Mouse (Mus musculus) mouse trophoblast stem cell (cell line): ENCODE results near the gene Cep55.

ENCODE experiments used
- in situ Hi-C, 2 experiments: fragments of 300-500 bp; cut with MseI, MboI; formaldehyde crosslinking; loops; 2 replicates in 1 of 2; 3 replicates in 1 of 2; pipeline ENCODE4 v1.15.1; 2025

Cep55 gene

DNA sequence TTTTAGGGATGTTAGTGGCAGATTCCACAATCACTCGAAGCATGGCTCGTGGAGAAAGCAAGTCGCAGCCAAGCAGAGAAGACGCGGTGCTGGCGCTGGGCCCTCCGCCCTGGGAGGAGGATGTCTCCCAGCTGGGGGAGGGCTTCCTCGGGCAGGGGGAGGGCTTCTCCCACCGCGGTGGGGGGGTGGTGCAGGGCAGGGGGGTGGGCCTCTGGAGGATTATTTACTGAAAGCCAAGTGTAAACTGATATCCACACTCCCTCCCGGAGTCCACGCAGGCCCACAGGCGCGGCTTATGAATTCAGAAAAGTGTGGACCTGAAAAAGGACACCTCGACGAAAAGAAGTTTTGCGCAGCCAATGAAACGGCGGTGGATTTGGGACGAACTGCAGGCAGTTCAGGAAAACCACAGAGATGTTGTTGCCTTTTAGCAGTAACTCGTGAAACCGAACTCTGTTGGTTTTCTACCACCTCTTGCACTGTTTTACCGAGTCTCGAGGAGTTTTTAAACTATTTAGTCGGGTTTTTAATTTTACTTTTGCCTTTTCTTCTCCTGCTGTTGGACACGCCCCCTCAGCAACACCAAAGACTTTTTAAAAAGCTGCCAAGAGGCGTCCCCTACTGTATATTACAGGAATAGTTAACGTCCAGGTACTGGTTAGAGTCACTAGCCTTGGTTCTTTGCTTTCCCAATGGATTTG, 11.4 kb upstream of the Cep55 start, which contains the start of gene Myof:
Gene Myof, minus strand, starts transcription at position 297 of the 701 bp plus-strand sequence.
- in situ Hi-C loops = loop anchor here (5.0 kb wide), 2 partner anchors 86 to 91 kb away; no protein-coding TSS in a partner anchor

- in situ Hi-C loops = no loop called here
Observed at GRCm38 (mm10) chr19:38045198-38045597, 9.6 kb upstream of the Cep55 start.

- in situ Hi-C loops = no loop called here
Observed at GRCm38 (mm10) chr19:38049686-38050085, 5.1 kb upstream of the Cep55 start.

GRCm38 (mm10) chr19:38053227-38054041, 1.4 kb upstream of the Cep55 start:
- in situ Hi-C loops = no loop called here

DNA sequence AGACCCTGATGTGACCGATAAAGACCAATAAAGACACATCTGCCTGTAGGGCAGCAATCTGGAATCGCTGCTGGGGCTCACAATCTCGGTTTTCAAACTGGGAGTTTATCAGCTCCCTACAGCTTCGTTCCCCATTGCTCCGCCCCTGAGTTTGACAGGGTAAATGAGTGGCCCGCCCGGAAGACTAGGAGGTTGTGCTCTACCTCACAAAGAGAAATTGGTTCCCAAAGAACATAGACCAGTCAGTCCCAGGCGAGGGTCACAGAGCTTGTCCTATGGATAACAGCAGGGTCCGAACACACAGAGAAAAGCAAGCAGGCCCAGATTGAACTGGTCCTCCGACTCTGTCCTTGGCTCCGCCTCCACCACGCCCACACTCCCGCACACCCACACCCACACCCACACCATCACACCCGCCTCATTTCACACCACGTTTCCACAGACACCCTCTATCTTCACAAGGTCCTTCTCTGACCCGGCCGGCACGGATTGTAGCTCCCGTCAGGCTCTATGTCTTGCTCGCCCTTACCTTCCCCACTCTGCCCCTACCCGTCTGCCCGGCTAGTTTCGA, 577 bp upstream of the Cep55 start:
- in situ Hi-C loops = no loop called here

GRCm38 (mm10) chr19:38055798-38056197, 987 bp downstream of the Cep55 start:
- in situ Hi-C loops = no loop called here

DNA sequence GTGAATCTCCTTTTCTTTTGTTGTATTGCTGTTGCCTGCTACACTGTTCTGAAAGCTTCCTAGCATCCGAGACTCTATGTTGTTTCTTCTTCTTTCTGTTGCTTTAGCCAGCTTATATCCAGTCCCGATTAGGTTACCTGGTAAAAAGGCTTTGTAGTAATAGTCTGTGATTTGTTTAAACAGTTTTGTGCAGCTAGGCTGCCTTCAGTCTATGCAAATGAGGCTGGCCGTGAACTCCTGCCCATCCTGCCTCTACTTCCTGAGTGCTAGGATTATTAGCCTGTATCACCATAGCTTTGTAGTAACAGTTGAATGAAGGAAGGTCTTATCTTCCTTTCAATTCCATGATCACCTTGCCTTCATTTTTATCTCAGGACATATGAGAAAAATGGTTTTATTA, 1.5 kb downstream of the Cep55 start:
- in situ Hi-C loops = no loop called here

DNA sequence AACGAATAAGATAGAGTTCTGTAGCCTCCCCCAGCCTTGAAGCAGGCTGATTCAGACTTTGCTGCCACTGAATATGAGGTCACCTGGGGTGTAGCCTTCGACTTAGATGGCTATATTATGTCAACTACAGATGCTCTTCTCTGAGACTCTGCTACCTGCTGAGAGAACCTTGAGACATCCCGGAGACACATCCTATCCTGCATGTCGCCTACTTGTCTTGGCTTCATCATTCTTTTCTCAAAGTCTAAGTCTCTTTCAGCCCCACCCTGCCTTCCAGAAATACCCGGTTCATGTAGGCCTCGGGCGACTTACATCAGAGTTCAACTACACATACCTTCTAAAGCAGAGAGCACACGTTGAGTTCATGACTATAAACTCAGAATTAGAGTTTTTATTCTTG, 2.1 kb downstream of the Cep55 start:
- in situ Hi-C loops = no loop called here

- in situ Hi-C loops = no loop called here
Observed at GRCm38 (mm10) chr19:38063201-38063600, 8.4 kb downstream of the Cep55 start.

- in situ Hi-C loops = no loop called here
Observed at GRCm38 (mm10) chr19:38064051-38064450, 9.2 kb downstream of the Cep55 start.

- in situ Hi-C loops = loop anchor here in 1 of 2 experiments (10.0 kb wide), 1 partner anchor 122 kb away; no protein-coding TSS in a partner anchor
Observed at GRCm38 (mm10) chr19:38073226-38073625, 18.4 kb downstream of the Cep55 start.

DNA sequence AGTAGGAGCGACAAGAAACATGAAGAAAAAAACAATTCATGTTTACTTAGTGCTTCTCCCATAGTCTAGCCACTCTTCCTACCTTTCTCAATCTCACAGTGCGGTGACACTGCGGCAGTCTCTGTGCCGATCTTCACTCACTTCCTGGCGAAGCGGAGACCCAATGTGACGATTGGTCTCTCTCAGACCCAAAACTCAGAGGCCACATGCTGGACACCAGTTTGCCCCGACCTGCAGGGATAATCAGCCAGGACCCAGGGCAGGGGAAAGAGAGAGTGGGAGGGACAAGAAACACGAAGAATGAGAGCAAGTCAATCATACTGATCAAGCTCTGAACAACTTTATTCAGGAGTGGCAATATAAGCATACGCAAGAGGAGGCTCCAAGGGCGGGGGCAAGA, 20.2 kb downstream of the Cep55 start:
- in situ Hi-C loops = loop anchor here in 1 of 2 experiments (10.0 kb wide), 1 partner anchor 120 kb away; no protein-coding TSS in a partner anchor

- in situ Hi-C loops = loop anchor here in 1 of 2 experiments (10.0 kb wide), 1 partner anchor 119 kb away; no protein-coding TSS in a partner anchor
Observed at GRCm38 (mm10) chr19:38076251-38076650, 21.4 kb downstream of the Cep55 start.

DNA sequence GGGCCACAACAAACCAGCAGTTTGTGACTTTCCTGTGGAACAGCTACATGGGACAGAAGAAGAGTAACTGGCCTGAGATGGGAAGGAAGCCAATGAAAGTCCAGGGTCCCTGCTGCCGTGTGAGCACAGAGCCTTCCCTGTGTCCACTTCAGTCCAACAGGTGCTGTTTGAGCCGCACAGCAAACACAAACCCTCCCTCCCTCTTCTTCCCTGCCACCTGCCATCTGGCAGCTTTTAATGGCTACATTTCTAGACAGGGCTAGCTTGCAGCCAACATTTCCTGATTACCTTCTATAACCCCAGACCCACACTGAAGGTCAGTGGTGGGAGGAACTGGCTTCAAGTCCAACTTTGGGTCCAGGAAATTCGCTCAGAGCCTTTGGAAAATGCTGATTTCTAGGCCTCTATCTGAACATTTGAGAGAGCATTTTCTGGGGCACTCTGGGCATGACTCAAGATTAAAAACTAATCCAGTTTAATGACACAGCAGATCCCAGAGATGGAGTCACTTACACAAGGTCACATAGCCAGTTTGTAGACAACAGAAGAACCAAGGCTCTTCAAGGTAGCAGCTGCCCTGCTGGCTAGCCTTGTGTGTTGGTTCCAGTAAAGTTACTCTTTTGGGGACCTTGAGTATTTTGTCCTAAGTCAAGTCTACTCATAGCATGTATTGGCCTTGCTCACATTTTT, 23.2 kb downstream of the Cep55 start:
- in situ Hi-C loops = loop anchor here in 1 of 2 experiments (10.0 kb wide), 1 partner anchor 117 kb away; no protein-coding TSS in a partner anchor

GRCm38 (mm10) chr19:38081361-38081760, 26.6 kb downstream of the Cep55 start:
- in situ Hi-C loops = no loop called here

DNA sequence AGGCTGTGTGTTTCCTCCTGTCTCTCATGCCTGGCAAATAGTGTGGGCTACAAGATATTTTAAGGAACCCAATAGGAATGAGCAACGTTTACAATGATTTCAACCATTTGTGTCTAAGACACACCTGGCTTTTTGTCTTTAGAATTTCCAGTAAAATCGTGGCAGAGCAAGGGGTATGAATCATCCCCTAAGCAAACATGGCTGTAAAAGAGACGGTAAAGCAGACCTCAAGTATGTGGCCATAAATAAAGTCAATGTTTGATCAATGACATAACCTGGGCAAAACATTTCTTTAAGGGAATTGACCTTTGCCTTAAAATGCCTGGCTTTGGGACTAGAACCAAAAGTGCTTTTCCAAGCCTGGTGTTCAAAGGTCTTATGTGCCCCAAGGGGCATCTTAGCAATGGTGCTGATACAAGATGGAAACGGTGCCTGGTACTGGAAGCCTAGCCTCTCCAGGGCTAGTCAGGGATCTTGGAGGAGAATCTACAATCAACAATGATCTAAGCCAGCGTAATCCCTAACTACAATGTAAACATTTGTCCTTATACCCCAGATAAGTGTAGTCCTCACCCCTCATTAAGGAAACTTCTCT, 28.2 kb downstream of the Cep55 start:
- in situ Hi-C loops = no loop called here

- in situ Hi-C loops = no loop called here
Observed at GRCm38 (mm10) chr19:38085841-38086240, 31.0 kb downstream of the Cep55 start.

DNA sequence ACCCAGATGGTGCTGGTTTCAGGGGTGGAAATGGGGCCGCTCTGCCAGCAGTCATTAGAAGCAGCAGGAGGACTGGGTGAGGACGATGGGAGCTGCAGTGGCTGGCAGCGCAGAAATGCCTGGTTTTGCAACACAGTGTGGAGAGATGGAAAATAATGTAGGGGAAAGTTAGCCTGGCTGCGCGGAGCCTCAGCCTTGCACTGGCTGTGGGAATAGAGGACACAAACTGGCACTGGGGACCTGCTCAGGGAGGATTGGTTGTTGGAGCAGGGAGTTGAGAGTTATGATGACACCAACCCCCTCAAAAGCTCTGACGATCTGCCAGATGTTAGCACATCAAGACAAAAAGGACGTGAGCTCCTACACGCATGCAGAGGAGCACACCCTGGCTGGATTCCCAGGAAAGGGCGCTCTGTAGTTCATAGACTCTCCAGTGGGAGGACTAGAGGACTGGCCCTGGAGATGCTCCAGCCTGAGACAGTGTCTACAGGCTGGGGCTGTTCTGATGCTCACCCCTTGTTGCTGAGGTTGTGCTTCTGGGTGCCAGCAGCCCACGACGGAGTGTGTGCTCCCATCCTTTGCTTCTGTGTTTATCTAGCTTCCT, 32.2 kb downstream of the Cep55 start:
- in situ Hi-C loops = no loop called here

- in situ Hi-C loops = no loop called here
Observed at GRCm38 (mm10) chr19:38089358-38089757, 34.5 kb downstream of the Cep55 start.

DNA sequence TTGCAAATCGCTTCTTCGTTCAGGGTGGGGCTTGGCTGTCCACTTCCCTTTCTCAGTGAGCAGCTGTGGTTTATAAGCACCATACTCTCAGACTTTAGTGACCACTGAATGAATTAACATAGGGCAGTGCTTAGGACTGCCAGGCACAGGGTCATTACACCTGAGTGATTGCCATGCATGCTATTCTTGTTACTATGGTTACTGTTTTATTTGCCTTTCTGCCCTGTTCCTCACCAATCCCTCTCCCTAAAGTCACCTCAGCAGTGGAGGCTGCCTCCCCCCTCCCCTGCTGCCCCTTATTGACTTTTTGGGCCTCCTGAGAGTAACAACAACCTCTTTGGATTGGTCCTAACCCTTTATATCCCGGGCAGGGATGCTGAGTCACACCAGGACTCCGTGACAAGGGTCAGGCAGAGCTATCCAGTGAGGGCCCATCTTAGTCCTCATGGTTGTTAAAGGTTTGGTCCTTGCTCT, 36.7 kb downstream of the Cep55 start:
- in situ Hi-C loops = no loop called here

GRCm38 (mm10) chr19:38096231-38096630, 41.4 kb downstream of the Cep55 start:
- in situ Hi-C loops = no loop called here
